Mouse (Mus musculus): ENCODE data around the gene Glrb. TPM values are rescaled to one million over a fixed set of nuclear protein-coding genes. Genes with fewer than 3 reads are reported as not detected.

The Glrb gene
- polyA plus RNA-seq, 2 experiments from 2014 or later: not detected

DNA sequence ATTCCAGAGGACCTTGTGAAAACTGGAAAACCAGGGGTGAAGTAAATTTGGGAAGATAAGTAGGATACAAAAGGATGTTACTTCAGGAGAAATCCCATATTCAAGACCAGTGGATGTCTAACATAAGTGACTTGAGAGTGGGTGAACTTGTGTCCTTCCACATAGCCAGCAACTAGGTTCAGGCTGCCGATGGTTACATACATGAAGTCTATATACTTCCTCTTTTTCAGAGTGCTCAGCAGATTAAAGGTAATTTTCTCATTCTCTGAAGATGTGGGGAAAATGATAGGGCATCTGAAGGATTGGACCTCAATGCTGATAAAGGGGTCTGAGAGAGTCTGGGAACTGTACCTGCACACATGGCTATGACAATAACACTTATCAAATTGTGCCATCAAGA lies 89.5 kb downstream of the Glrb start:
- no peak for ATAC-seq

DNA sequence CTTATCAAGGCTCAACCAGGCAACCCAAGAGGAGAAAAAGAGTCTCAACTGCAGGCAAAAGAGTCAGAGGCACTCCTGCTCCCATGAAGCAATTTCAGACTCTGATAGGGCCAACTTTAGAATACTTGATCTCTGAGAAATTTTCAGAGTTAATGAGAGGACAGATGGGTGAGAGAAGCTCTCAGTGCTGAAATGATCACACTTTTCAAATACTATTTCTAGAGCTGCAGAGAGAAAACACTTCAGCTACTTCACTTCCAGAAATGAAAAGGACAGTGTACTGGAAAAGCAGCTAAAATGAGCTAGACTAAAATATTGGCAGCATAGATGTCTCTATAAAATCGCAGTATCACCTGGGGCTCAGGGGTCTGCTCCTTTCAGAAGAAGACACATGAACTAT lies 94.8 kb downstream of the Glrb start:
- ATAC-seq: no peak

DNA sequence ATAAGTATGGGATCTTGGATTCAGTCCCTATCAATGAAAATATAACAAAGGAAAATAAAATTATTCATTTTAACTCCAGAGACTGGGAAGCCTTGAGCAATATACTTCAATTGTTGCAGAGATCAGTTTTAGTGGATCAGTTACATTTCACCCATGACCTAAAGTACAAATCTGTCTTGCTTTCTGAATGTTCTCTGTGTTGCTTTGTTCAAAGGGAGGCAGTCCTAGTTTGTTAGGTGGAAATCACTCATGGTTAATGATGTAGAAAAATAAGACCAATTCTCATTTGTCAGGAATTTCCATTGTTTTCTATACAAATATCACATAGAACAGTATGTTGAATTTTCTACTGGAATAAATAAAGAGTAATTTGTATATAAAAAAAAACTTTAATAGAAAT lies 99.7 kb downstream of the Glrb start:
- ATAC-seq: no peak

DNA sequence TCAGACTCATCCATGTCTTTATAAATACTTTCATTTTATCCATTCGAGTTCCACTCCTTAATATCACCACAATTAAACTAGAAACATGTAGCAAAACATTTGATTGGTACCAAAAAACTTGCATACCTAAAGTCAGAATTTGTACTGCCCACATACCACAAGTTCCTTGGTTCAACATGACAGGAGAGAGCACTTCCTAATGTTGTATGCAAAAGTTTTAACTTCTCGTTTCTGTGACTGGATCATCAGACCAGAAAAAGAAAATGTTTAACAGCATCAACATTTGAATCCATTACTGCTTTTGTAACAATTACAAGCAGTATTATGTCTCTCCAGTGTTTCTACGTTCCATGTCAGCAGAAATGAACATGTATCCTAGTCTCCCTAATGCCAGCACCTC lies 101.2 kb downstream of the Glrb start:
- ATAC-seq: no peak

DNA sequence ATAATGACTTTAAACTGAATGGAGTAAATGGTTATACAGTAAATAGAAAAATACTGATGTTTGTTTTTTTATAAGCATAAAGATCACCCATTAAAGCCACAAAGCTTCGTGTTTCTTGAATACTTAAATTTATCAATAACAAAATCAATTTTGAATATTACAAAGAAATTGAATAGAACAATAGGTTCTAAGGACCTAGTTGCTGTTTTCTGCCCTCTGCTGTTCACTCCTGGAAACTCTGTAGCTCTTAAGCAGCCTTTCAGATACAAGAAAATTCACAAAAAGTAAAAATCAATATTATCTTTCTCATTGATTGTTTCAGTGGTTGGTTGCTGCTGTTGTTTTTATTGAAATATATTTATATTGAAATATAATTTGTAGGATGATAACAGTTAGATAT lies 108.1 kb downstream of the Glrb start:
- no peak for ATAC-seq

DNA sequence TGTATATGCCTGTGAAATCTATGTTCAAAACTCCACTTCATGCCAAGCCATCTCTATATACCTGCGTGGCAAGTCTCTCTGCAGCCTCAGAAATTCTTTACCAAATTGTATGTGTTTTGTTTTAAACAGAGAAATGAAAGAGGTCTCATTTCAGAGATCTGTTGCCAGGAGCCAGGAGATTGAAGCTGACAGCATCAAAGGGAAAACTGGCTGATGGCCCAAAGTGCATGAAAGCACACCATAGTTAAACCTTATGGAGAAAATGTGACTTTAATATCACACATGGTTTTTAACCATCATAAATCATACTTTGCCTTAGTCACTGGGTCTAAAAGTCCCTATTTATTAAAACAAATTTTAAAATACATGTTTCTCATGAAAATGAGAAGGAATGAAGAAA lies 109.6 kb downstream of the Glrb start:
- ATAC-seq: no peak

DNA sequence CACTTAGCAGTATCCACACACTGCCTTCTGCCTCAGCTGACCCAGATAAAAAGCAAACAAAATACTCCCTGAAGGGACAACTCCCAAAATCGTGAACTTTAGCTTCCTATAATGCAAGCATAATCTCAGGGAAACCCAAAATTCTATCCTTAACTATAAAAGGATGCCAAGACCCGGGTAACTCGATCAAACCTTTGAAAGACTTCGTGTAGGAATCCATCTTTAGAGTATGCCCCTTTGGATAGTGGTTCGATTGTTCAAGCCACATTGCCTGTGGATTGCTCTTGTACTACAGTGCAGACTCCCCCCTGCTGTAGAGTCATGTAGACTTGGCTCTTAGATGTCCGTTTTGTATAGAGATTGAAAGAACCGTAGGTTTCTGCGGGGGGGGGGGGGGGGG lies 110.2 kb downstream of the Glrb start:
- no peak for ATAC-seq

DNA sequence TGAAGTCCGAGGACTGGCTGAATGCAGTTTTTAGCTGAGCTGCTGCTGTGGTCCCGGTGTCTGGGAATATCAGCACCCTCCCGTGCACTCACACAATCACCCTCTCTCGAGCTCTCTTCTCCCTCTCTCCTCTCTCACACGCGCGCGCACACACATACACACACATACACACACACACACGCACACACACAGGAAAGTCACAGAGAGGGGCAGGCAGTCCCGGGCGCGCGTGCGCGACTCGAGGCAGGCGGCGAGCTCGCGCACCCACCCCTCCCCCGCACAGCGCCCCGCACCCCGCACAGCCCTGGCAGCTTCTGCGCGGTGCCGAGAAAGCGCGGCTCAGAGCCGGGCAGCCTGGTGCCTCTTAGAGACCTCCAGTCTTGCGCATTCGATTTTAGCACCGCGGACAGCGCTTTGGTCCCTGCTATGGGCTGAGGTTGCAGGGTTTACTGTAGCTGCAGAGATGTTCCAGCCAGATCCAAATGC lies 110.8 kb downstream of the Glrb start, which contains the start of gene Gria2:
Gene Gria2, minus strand, starts transcription at position 240 of the 486 bp plus-strand sequence.
- ATAC-seq: no peak

DNA sequence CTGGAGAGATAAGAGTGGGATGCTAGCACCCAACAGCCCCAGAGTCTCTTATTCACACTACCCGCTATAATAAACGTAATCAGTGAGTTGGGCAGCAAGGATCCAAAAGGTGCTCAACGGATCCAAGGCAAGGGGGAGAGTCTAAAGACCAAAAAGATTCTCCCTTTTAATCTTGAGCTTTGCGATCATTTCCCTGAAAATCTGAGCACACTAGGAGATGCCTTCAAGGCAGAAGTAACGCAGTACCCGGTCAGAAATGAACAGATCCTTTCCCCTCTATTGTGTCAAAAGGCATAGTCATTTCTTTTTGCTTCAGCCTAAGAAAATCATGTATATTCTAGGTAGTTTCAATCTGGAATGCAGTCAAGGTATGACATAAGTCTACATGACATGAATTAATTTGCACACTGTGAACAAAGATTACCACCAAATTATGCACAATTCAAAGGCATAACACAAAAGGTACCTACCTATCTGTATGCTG lies 111.6 kb downstream of the Glrb start:
- no peak for ATAC-seq

DNA sequence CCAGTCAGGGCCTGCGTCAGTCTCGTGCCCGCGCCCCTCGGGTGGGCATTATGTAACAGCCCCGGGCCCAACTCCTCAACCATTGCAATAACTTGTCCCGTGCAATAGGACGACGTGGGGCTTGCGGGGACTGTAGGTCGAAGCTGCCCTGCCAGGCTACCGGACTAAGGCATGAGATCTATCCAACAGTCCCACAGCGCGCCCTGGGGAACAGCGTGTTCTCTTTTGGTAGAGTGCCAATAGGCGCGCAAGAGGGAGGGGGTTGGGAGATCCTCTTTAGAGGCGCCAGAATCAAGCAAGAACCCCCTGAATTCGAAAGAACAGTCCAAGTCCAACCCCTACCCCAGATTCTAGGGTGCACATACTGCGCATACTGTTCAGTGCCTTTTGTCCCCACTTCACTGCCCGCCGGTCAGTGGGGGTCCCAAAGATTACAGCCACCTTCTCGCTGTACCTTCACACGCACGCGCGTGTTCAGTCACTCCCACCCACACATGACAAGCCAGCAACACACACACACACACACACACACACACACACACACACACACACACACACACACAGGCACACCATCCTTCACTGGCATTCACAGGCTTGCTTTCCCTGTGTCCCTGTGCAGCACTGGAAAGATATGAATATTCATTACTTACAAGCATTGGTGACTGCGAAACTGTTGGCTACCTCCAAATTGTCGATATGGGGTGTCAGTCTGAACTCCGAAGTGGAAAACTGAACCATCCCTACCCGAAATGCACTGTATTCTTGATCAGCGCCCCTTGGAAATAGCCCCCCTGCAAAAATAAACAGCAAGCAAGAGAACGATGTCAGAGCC lies 112.2 kb downstream of the Glrb start:
- no peak for ATAC-seq

DNA sequence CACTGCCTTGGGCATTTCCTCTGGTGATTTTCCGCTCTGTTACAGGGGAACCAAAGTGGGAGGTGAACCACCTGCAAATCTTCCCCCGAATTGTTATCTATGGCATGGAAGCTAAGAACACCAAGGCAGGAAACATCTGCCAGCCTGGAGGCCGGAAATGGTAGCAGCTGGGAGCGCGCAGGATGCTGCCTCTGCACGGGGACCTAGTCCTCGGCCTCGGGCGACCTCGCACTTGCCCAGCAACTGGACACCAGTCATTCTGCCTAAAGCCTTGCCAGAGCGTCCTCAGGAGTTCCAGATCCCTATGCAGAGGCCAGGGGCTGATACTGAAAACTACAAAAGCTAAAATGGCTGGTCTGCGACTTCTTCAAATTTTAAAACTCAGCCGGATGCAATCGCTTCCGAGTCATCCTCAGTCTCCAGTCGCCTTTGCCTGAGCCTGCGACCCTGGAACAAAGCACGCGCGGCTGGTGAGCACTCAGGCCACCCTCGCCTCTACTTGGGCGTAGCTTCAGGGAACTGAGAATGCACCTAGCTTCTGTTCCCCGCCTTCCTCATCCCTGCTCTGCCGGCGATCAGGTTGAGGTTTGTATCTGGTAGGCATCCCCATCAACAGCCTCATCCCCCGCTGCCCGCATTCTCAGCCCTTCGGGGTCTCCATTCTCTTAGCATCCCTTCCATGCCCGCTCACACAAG lies 113.0 kb downstream of the Glrb start:
- ATAC-seq: no peak

DNA sequence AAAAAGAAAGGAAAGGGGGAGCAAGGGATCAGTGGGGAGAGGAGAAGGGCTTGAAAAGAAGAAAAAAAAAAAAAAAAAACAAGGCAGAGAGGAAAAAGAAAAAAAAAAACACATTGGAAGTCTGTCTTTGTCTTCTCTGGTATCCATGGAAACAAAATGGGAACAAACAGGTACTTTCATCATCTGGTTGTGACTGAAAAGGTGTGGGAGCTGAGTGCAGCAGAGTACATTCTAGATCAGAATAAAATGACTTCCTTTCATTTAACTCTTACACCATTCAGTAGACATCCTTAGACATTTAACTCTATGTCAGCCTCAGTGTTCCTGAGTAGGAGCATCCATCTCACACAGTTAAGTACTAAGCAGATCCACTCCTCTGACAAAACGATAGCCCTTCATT lies 115.5 kb downstream of the Glrb start:
- no peak for ATAC-seq

DNA sequence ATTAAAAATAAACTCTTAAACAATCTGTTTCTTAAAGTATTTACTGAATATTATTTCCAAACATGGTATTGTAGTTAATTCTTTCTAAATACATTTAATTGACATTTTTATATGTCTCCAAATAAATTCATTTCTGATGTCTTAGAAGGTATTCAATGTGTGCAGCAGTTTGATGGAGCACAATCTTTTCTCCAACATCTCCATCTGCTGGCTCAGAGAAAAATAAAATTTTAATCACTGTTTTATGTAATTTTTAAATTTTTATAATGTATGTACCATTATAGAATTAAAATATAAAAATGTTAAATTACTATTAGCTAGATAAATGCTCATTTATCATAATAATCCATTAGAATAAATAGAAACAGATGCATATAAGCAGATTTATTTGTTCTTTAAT lies 116.7 kb downstream of the Glrb start:
- ATAC-seq: no peak

DNA sequence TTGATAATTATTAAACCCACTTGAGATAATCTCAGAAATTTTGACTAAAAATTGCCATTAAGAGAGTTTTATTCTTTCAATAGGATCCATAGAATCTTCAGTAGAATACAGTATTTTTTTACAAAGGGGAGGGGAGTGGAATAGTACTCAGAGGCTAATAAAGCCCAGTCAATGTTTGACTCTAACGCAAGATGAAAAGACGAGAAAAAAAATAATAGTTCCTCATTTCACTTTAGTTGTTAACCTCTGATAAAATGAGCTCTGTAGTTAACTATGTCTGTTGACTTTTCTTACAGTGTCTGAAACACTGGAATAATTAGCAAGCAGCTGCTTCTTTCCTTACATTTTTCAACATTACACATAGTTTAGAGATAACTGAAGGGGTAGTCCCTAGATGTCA lies 118.2 kb downstream of the Glrb start:
- no peak for ATAC-seq

Other genes starting within 250 kb of the Glrb start
- under 1 TPM in 1 of 2 experiments, not detected in 1; 0.09 TPM for gene Gria2, start 110.8 kb downstream of the Glrb start, polyA plus RNA-seq (2017; shearing (Covaris generic))
- gene Pdgfc, start 122.8 kb upstream of the Glrb start, polyA plus RNA-seq (2017; shearing (Covaris generic)): not detected